Mouse (Mus musculus) myocyte (in vitro differentiated cells): ENCODE measurements at regions not wholly inside any gene's neighbourhood (a gene's known extent, or its start where the extent isn't known, plus 50 kb on each side); places are given as distances from the start of the nearest gene placed in this dataset.

Source experiments
- CEBPB ChIP-seq: IDR thresholded peaks from 2 replicates; pipeline ENCODE4 v1.6.1; 2011; ENCODE audit warnings: mild to moderate bottlenecking, moderate library complexity; ENCODE audit not compliant: poor library complexity, insufficient read depth, severe bottlenecking
- E2F4 ChIP-seq: IDR thresholded peaks from one replicate; pipeline ENCODE4 v1.6.1; 2011; ENCODE audit warnings: mild to moderate bottlenecking, control low read depth, moderate library complexity; ENCODE audit not compliant: insufficient read depth
- MYOD1 ChIP-seq, 3 experiments: IDR thresholded peaks; one replicate each; pipeline ENCODE4 v1.6.1; 2011; ENCODE audit warnings: control low read depth in 2 of 3, low read depth in 2 of 3, mild to moderate bottlenecking in 2 of 3, moderate library complexity in 1 of 3; ENCODE audit not compliant: insufficient read length in 2 of 3, control insufficient read depth in 1 of 3
- MYOG ChIP-seq, 3 experiments: IDR thresholded peaks; one replicate each; pipeline ENCODE4 v1.6.1; 2011; ENCODE audit warnings: control low read depth in 2 of 3, low read depth in 2 of 3, mild to moderate bottlenecking in 2 of 3; ENCODE audit not compliant: insufficient read length in 2 of 3, control insufficient read depth in 1 of 3, insufficient read depth in 1 of 3
- POLR2A ChIP-seq: IDR thresholded peaks from one replicate; pipeline ENCODE4 v1.6.1; 2011; ENCODE audit warnings: low read depth, mild to moderate bottlenecking, control low read depth, moderate library complexity; ENCODE audit not compliant: insufficient read length
- TCF12 ChIP-seq: IDR thresholded peaks from one replicate; pipeline ENCODE4 v1.6.1; 2011; ENCODE audit warnings: mild to moderate bottlenecking, control low read depth; ENCODE audit not compliant: poor library complexity, insufficient read depth, severe bottlenecking
- USF1 ChIP-seq: IDR thresholded peaks from one replicate; pipeline ENCODE4 v1.6.1; 2011; ENCODE audit warnings: low read depth, mild to moderate bottlenecking, control low read depth, moderate library complexity

GRCm38 (mm10) chr2:82572099-82572498 is 371.3 kb upstream of the Fsip2 start:
- TF ChIP-seq TCF12 (no peak), POLR2A (no peak), MYOD1 (IDR thresholded peaks at IDR 0.05; ENCODE audit: control insufficient read depth in 1 of 3, insufficient read length in 2 of 3, low read depth in 2 of 3) (peak in 1 of 3 experiments; percentile 69), CEBPB (no peak), USF1 (no peak), E2F4 (no peak), MYOG (IDR thresholded peaks at IDR 0.05; ENCODE audit: control insufficient read depth in 1 of 3, insufficient read depth in 1 of 3, insufficient read length in 2 of 3, low read depth in 2 of 3) (peak in 2 of 3 experiments; percentile 6 to 65)
